Mouse (Mus musculus) forebrain, postnatal 0 days (tissue): ENCODE data around the gene Pard3. TPM values are rescaled to one million over a fixed set of nuclear protein-coding genes. Genes with fewer than 3 reads are reported as not detected.

Experiments
- ATAC-seq: fragments of 200-750 bp; cut with Nextera tagmentation; 2 replicates; pipeline ENCODE4 v1.8.0; 2017; ENCODE audit warnings: mild to moderate bottlenecking, moderate library complexity
- DNase-seq: peaks from one replicate; pipeline ENCODE4 v3.0.0-alpha.2; 2015
- H3K27ac ChIP-seq: fragments of 300-500 bp; sonication (generic); 2 replicates; pipeline ENCODE4 v1.5.1; 2014; ENCODE audit warnings: low read depth, mild to moderate bottlenecking, antibody characterized with exemption, low read length, moderate library complexity, mixed read lengths
- H3K27me3 ChIP-seq: fragments of 300-500 bp; sonication (generic); 2 replicates; pipeline ENCODE4 v1.6.1; 2014; ENCODE audit warnings: mild to moderate bottlenecking, low read length, mixed read lengths; ENCODE audit not compliant: insufficient read depth
- H3K36me3 ChIP-seq: fragments of 300-500 bp; sonication (generic); 2 replicates; pipeline ENCODE4 v1.6.1; 2014; ENCODE audit warnings: mild to moderate bottlenecking, moderate library complexity; ENCODE audit not compliant: insufficient read depth
- H3K4me1 ChIP-seq: fragments of 300-500 bp; sonication (generic); 2 replicates; pipeline ENCODE4 v1.6.1; 2014; ENCODE audit warnings: antibody characterized with exemption; ENCODE audit not compliant: insufficient read depth
- H3K4me2 ChIP-seq: fragments of 300-500 bp; sonication (generic); 2 replicates; pipeline ENCODE4 v1.6.1; 2014; ENCODE audit warnings: low read depth, mild to moderate bottlenecking, moderate library complexity
- H3K4me3 ChIP-seq: fragments of 300-500 bp; sonication (generic); 2 replicates; pipeline ENCODE4 v1.5.1; 2014; ENCODE audit warnings: low read depth, low read length, mixed read lengths
- H3K9ac ChIP-seq: fragments of 300-500 bp; sonication (generic); 2 replicates; pipeline ENCODE4 v1.6.1; 2014; ENCODE audit warnings: mild to moderate bottlenecking
- H3K9me3 ChIP-seq: fragments of 300-500 bp; sonication (generic); 2 replicates; pipeline ENCODE4 v1.6.1; 2016; ENCODE audit warnings: low read length
- CTCF ChIP-seq: sonication (generic); IDR thresholded peaks from 2 replicates; pipeline ENCODE4 v1.5.1; 2016; ENCODE audit warnings: antibody characterized with exemption, control low read depth, low read depth
- WGBS: fragments of 180-500 bp; shearing (Covaris S2); extraction: QIAGEN DNeasy Blood & Tissue Kit; methylation state at CpG from one replicate; pipeline ENCODE4 v1.1.7; 2014; 5-methylcytosine and 5-hydroxymethylcytosine counted together
- polyA plus RNA-seq: library from polyadenylated mRNA; unstranded; fragments of >200 nt; fragmentation: Nextera tagmentation; extraction: Ambion mirVana; gene quantifications from 2 replicates; pipeline ENCODE4 v1.2.1, GENCODE M21; 2015
- total RNA-seq: library from RNA; depleted of rRNA; stranded (reverse); fragments of >200 nt; gene quantifications from 2 replicates; pipeline ENCODE4 v1.2.3, GENCODE M21; 2014

Gene Pard3
- total and polyA plus RNA-seq, 2 experiments from 2014 or later, result 11.4 to 31.0 TPM

DNA sequence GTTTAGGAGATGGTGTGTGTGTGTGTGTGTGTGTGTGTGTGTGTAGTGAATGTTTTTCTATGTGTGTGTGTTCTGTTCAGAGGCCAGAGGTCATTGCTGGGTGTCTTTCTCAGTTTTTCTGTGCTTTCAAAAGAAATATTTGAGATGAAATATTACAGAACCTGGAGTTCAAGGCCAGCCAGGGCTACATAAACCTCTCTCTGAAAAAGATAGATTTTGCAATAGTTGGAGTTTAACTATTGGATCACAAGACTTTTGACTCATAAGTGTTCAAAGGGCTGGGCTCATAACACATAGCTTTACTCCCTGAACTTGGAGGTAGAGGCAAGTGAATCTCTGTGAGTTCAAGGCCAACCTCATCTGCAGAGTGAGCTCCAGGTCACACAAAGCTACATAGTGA is 2.8 kb downstream of the Pard3 start:
- DNase-seq, result no peak
- Histone ChIP-seq H3K27ac (no peak overlapping the region), H3K4me2 (no peak overlapping the region), H3K4me1 (peaks cover 17% of the 10 kb centered on the region; the same call in 1 of the 2 replicates), H3K9ac (no peak overlapping the region), H3K4me3 (no peak overlapping the region), H3K27me3 (no peaks in the 10 kb centered on the region), H3K36me3 (no peaks in the 10 kb centered on the region), H3K9me3 (no peaks in the 10 kb centered on the region)
- ATAC-seq, result no peak
- TF ChIP-seq CTCF, result no peak

DNA sequence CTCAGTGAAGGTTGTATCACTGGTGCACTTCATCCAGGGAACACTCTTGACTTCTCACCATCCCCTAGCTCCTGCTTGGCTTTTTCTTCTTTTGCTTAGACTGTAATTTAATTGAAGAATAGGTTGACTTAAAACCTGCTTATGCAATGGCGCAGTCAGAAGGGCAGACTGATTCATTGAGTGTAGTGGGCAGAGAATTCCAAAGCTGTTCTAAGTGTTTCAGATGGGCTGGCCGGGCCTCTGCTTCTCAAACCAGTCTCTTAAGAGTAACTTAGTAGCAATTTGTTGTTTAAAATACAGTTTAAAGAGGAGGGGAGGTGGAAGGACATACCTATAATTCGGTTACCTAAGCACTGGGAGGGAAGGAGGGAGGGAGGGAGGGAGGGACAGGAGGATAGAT is 5.0 kb downstream of the Pard3 start:
- Histone ChIP-seq H3K4me3 (no peak overlapping the region), H3K4me1 (peaks cover 10% of the 10 kb centered on the region; the same call in 1 of the 2 replicates), H3K27me3 (no peaks in the 10 kb centered on the region), H3K27ac (no peak overlapping the region), H3K9ac (no peak overlapping the region), H3K4me2 (no peak overlapping the region), H3K36me3 (no peaks in the 10 kb centered on the region), H3K9me3 (no peaks in the 10 kb centered on the region)
- ATAC-seq, result no peak
- WGBS, result 85% methylated on average over 3 of the region's 3 CpGs
- DNase-seq, result no peak
- TF ChIP-seq CTCF, result no peak

DNA sequence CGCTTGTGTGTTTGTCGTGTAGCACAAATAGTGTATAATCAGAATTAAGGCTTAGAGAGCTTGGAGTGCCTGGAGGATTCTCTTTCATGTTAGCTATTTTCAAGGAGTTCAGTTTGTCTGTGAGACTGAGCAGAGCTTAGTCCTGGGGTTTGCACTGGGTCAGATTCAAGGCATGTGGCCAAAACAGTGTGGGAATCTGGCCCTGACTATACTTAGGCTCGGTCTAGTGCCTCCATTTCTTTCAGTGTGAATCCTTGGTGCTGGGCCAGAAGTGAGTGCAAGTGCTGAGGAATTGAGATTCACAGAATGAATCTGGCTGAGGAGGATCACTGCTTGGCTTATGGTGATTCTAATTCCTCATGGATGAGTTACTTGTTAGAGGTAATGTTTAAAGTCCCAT is 6.5 kb downstream of the Pard3 start:
- H3K4me1 ChIP-seq, result peaks cover 10% of the 10 kb centered on the region; the same call in 1 of the 2 replicates
- no peaks in the 10 kb centered on the region for H3K9me3 ChIP-seq
- H3K9ac ChIP-seq, result no peak overlapping the region
- H3K4me2 ChIP-seq, result no peak overlapping the region
- TF ChIP-seq CTCF, result no peak
- no peaks in the 10 kb centered on the region for H3K27me3 ChIP-seq
- DNase-seq (no peak), ATAC-seq (no peak)
- H3K27ac ChIP-seq, result no peak overlapping the region
- 35% methylated on average over 3 of the region's 3 CpGs for WGBS
- H3K4me3 ChIP-seq, result no peak overlapping the region
- no peaks in the 10 kb centered on the region for H3K36me3 ChIP-seq

DNA sequence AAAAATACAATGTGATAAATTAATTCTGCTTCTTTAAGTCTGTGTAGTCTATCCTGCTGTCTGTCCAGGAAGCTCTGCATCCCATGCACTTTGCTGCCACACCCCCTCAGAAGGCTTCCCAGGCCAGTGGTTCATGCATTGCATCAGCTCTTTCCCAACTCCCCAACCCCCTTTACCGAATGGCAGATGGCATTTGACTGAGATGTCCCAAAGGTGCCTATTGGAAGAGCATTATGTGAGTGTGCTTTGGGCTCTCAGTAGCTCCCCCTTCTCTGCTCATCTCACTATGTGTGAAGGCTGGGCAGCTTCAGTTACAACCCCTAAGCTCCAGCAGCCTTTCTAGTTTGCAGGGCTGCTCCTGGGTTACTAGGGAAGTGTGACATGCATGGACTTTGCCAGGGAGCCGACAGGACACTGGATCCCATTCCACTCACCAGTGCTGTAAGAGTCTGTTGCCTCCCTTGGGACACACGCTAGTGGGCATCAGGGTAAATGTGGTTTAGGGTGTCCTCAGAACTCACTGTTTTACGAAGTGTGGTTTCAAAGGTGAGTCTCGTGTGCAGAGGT is 9.4 kb downstream of the Pard3 start:
- no peak for TF ChIP-seq CTCF
- H3K9me3 ChIP-seq, result no peaks in the 10 kb centered on the region
- H3K9ac ChIP-seq, result no peak overlapping the region
- DNase-seq (no peak), ATAC-seq (no peak)
- H3K27ac ChIP-seq, result no peak overlapping the region
- H3K36me3 ChIP-seq, result no peaks in the 10 kb centered on the region
- H3K27me3 ChIP-seq, result no peaks in the 10 kb centered on the region
- H3K4me3 ChIP-seq, result no peak overlapping the region
- no peaks in the 10 kb centered on the region for H3K4me1 ChIP-seq
- H3K4me2 ChIP-seq, result no peak overlapping the region
- WGBS, result 70% methylated on average over 5 of the region's 5 CpGs

DNA sequence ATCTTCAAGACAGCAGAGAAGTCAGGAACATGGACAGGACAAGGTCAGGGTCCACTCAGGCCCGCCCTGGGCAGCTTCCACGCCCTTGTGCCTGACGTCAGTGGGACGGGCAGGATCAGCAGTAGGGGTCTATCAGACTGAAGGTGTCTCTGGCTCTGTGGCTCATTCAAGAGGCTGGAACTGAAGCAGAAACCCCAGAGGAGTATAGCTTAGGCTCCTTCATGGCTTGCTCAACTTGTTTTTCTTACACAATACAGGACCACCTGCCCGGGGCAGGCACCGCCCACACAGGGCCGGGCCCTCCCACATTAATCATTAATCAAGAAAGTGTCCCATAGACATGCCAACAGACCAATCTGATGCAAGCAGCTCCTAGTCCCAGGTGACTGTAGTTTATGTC is 12.8 kb downstream of the Pard3 start:
- no peak for DNase-seq
- Histone ChIP-seq H3K4me3 (no peak overlapping the region), H3K27ac (no peak overlapping the region), H3K27me3 (no peaks in the 10 kb centered on the region), H3K4me2 (no peak overlapping the region), H3K36me3 (no peaks in the 10 kb centered on the region), H3K4me1 (0 out of 2 replicates have a peak, but pooled peaks cover 5% of the 10 kb centered on the region), H3K9ac (no peak overlapping the region), H3K9me3 (no peaks in the 10 kb centered on the region)
- 91% methylated on average over 7 of the region's 7 CpGs for WGBS
- ATAC-seq, result no peak
- no peak for TF ChIP-seq CTCF

DNA sequence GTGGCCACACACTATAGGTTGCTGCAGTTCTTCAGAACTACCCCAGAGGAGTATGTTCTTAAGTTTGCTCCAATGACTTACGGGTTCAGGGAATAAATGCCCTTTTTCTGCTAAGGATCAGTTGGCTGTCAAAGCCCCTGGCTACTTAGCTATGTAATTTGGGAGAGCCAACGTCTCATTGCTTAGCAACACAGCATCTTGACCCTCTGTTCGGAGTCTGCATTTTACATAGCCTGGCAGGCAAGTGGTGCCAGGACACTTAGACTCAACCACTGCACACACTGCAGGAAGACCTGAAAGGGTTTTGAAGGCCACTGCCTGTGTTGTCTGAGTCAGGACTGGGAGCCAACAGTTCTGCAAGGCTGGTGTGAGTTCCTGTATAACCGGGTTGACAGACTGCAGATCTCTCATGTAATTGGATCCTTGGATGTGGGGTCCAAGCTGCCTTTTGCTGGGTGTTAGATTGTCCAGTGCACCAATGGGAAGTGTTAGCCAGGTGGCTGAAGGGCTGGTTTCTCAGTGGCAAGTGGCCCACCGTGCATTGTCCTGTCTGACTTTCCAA is 15.6 kb downstream of the Pard3 start:
- Histone ChIP-seq H3K9me3 (no peaks in the 10 kb centered on the region), H3K9ac (no peak overlapping the region), H3K27me3 (no peaks in the 10 kb centered on the region), H3K4me1 (0 out of 2 replicates have a peak, but pooled peaks cover 5% of the 10 kb centered on the region), H3K4me2 (no peak overlapping the region), H3K27ac (no peak overlapping the region), H3K36me3 (no peaks in the 10 kb centered on the region), H3K4me3 (no peak overlapping the region)
- peak; percentile 66; the same call in 1 of the 2 replicates for ATAC-seq
- no peak for TF ChIP-seq CTCF
- no peak for DNase-seq
- WGBS, result 41% methylated on average over 5 of the region's 5 CpGs

DNA sequence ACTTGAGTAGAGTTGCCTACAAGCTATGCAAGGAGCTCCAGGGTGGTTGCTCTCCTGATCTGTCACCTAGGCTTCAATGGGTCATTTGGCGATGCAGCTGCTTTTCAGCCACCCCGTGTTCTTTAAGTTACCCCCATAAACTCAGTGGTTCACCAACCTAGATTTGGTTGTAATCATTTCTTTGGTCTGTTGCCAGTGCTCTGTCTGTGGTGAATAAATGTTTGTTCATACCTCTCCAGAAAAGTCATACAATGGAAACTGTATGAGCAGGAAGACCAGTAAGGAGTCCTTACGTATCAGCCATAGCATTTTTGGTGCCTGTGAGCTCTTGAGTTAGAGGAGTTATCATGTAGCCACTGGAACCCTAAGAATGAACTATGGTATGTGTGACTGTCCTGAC is 17.6 kb downstream of the Pard3 start:
- TF ChIP-seq CTCF, result no peak
- WGBS, result 95% methylated on average over 3 of the region's 3 CpGs
- Histone ChIP-seq H3K4me2 (no peak overlapping the region), H3K27me3 (no peaks in the 10 kb centered on the region), H3K4me1 (0 out of 2 replicates have a peak, but pooled peaks cover 5% of the 10 kb centered on the region), H3K9ac (no peak overlapping the region), H3K4me3 (no peak overlapping the region), H3K27ac (no peak overlapping the region), H3K9me3 (no peaks in the 10 kb centered on the region), H3K36me3 (no peaks in the 10 kb centered on the region)
- ATAC-seq, result no peak
- DNase-seq, result no peak
